Mouse (Mus musculus) bone marrow macrophage, adult 2 months (primary cell): ENCODE results near the gene Bst1. TPM values are rescaled to one million over a fixed set of nuclear protein-coding genes. Genes with fewer than 3 reads are reported as not detected.

Experiments used
- H3K27ac ChIP-seq: 2 replicates; pipeline ENCODE4 v1.5.1; 2012; ENCODE audit warnings: low read depth, low read length; ENCODE audit not compliant: insufficient read depth
- H3K4me1 ChIP-seq: 2 replicates; pipeline ENCODE4 v1.6.1; 2012; ENCODE audit warnings: low read length; ENCODE audit not compliant: control insufficient read depth, insufficient read depth
- H3K4me3 ChIP-seq: 2 replicates; pipeline ENCODE4 v1.5.1; 2012; ENCODE audit warnings: mild to moderate bottlenecking, low read length, moderate library complexity; ENCODE audit not compliant: insufficient read depth
- CTCF ChIP-seq: IDR thresholded peaks from 2 replicates; pipeline ENCODE4 v1.5.1; 2012; ENCODE audit warnings: low read depth, mild to moderate bottlenecking, low read length, moderate library complexity
- POLR2A ChIP-seq: IDR thresholded peaks from 2 replicates; pipeline ENCODE4 v1.6.1; 2012; ENCODE audit warnings: mild to moderate bottlenecking, low read depth, low read length, borderline replicate concordance
- polyA plus RNA-seq: library from polyadenylated mRNA; stranded (reverse); fragments of >200 nt; gene quantifications from 2 replicates; pipeline ENCODE4 v1.2.4, GENCODE M21; 2012; ENCODE audit not compliant: missing spikeins, insufficient read depth, insufficient read length

The Bst1 gene
- polyA plus RNA-seq: 33.5 and 34.6 TPM in 2 replicates

- peak within 1 kb of the TSS; percentile 3 for H3K4me3 ChIP-seq
- H3K4me1 ChIP-seq: peaks cover 21% of the 10 kb centered on the region
- no peak within 1 kb of the TSS for H3K27ac ChIP-seq
- TF ChIP-seq POLR2A (no peak), CTCF (no peak)
Measured at GRCm38 (mm10) chr5:43818695-43819094, at the start of gene Bst1. TSS of gene Bst1 (plus strand) at chr5:43818885.

GRCm38 (mm10) chr5:43770618-43771354 lies 47.9 kb upstream of the Bst1 start:
- H3K4me1 ChIP-seq: peaks cover 14% of the 10 kb centered on the region
- no peak for TF ChIP-seq CTCF
- no peak for TF ChIP-seq POLR2A
- no peak overlapping the region for H3K4me3 ChIP-seq
- H3K27ac ChIP-seq: peak overlapping the region; percentile 89

- TF ChIP-seq CTCF: no peak
- no peak for TF ChIP-seq POLR2A
- Histone ChIP-seq H3K27ac (peak overlapping the region; percentile 34; the same call in 1 of the 2 replicates), H3K4me3 (no peak overlapping the region), H3K4me1 (peaks cover 17% of the 10 kb centered on the region)
Measured at GRCm38 (mm10) chr5:43771555-43771954, 47.1 kb upstream of the Bst1 start.

GRCm38 (mm10) chr5:43776407-43776806 lies 42.3 kb upstream of the Bst1 start:
- TF ChIP-seq POLR2A (no peak), CTCF (no peak)
- H3K27ac ChIP-seq: no peak overlapping the region
- H3K4me3 ChIP-seq: no peak overlapping the region

GRCm38 (mm10) chr5:43776993-43777392 lies 41.7 kb upstream of the Bst1 start:
- TF ChIP-seq POLR2A: no peak
- no peak for TF ChIP-seq CTCF
- no peak overlapping the region for H3K4me3 ChIP-seq
- H3K4me1 ChIP-seq: peaks cover 16% of the 10 kb centered on the region
- H3K27ac ChIP-seq: no peak overlapping the region

More at GRCm38 (mm10) chr5:43776407-43776806, 42.3 kb upstream of the Bst1 start:
- peaks cover 19% of the 10 kb centered on the region for H3K4me1 ChIP-seq

GRCm38 (mm10) chr5:43778583-43778982 lies 40.1 kb upstream of the Bst1 start:
- H3K27ac ChIP-seq: no peak overlapping the region
- H3K4me1 ChIP-seq: peaks cover 19% of the 10 kb centered on the region
- TF ChIP-seq POLR2A: no peak
- no peak overlapping the region for H3K4me3 ChIP-seq

- TF ChIP-seq POLR2A (no peak), CTCF (no peak)
- H3K4me1 ChIP-seq: peaks cover 28% of the 10 kb centered on the region
- peak overlapping the region; percentile 65 for H3K27ac ChIP-seq
- H3K4me3 ChIP-seq: peak overlapping the region; percentile 100
Measured at GRCm38 (mm10) chr5:43781423-43781976, 37.2 kb upstream of the Bst1 start.

GRCm38 (mm10) chr5:43781977-43782930 lies 36.4 kb upstream of the Bst1 start:
- peak overlapping the region; percentile 100 for H3K4me3 ChIP-seq
- no peak for TF ChIP-seq CTCF
- no peak for TF ChIP-seq POLR2A
- peak overlapping the region; percentile 67 for H3K27ac ChIP-seq
- peaks cover 32% of the 10 kb centered on the region for H3K4me1 ChIP-seq

GRCm38 (mm10) chr5:43783996-43784395 lies 34.7 kb upstream of the Bst1 start:
- Histone ChIP-seq H3K4me3 (no peak overlapping the region), H3K4me1 (peaks cover 39% of the 10 kb centered on the region), H3K27ac (no peak overlapping the region)
- TF ChIP-seq POLR2A (no peak), CTCF (no peak)
